Mouse (Mus musculus): ENCODE measurements around the gene Jade2. TPM values are rescaled to one million over a fixed set of nuclear protein-coding genes. Genes with fewer than 3 reads are reported as not detected.

Jade2 gene
- total and polyA plus RNA-seq, 2 experiments = 3.7 to 4.1 TPM

- Histone ChIP-seq H3K36me3 (ENCODE audit: control insufficient read depth, insufficient read depth, low read length) (peaks cover 14% of the 10 kb centered on the region), H3K27me3 (ENCODE audit: control insufficient read depth, insufficient read depth, low read length) (no peaks in the 10 kb centered on the region), H3K4me1 (ENCODE audit: control insufficient read depth, insufficient read depth, low read length) (no peaks in the 10 kb centered on the region), H3K9ac (ENCODE audit: low read depth, low read length) (no peak overlapping the region), H3K4me3 (ENCODE audit: insufficient read depth, low read depth, low read length) (no peak overlapping the region), H3K27ac (replicated peaks; ENCODE audit: insufficient read depth, low read depth, low read length) (no peak overlapping the region), H3K79me2 (ENCODE audit: control insufficient read depth, insufficient read depth, low read length) (peaks cover 3% of the 10 kb centered on the region; the same call in 1 of the 2 replicates)
- DNase-seq (ENCODE audit: extremely low read depth, low read depth, low spot score) = no peak
- no peak for TF ChIP-seq CTCF (IDR thresholded peaks at IDR 0.05; ENCODE audit: low read depth, low read length)
- no peak for TF ChIP-seq POLR2A (IDR thresholded peaks at IDR 0.05; ENCODE audit: extremely low read depth, insufficient read depth, low read length)
These were observed 13.6 kb downstream of the Jade2 start for GRCm38 (mm10) chr11:51843898-51844297.

GRCm38 (mm10) chr11:51843168-51843567, 14.3 kb downstream of the Jade2 start:
- Histone ChIP-seq H3K4me3 (ENCODE audit: insufficient read depth, low read depth, low read length) (no peak overlapping the region), H3K36me3 (ENCODE audit: control insufficient read depth, insufficient read depth, low read length) (peaks cover 17% of the 10 kb centered on the region), H3K9ac (ENCODE audit: low read depth, low read length) (no peak overlapping the region), H3K27ac (replicated peaks; ENCODE audit: insufficient read depth, low read depth, low read length) (no peak overlapping the region), H3K27me3 (ENCODE audit: control insufficient read depth, insufficient read depth, low read length) (no peaks in the 10 kb centered on the region), H3K79me2 (ENCODE audit: control insufficient read depth, insufficient read depth, low read length) (no peaks in the 10 kb centered on the region; the same call in 1 of the 2 replicates), H3K4me1 (ENCODE audit: control insufficient read depth, insufficient read depth, low read length) (no peaks in the 10 kb centered on the region)
- TF ChIP-seq CTCF (IDR thresholded peaks at IDR 0.05; ENCODE audit: low read depth, low read length) (no peak), POLR2A (IDR thresholded peaks at IDR 0.05; ENCODE audit: extremely low read depth, insufficient read depth, low read length) (no peak)
- no peak for DNase-seq (ENCODE audit: extremely low read depth, low read depth, low spot score)
- WGBS = 95% methylated on average over 4 of the region's 4 CpGs

GRCm38 (mm10) chr11:51841149-51841548, 16.3 kb downstream of the Jade2 start:
- no peak for DNase-seq (ENCODE audit: extremely low read depth, low read depth, low spot score)
- TF ChIP-seq POLR2A (IDR thresholded peaks at IDR 0.05; ENCODE audit: extremely low read depth, insufficient read depth, low read length) = no peak
- TF ChIP-seq CTCF (IDR thresholded peaks at IDR 0.05; ENCODE audit: low read depth, low read length) = no peak
- Histone ChIP-seq H3K36me3 (ENCODE audit: control insufficient read depth, insufficient read depth, low read length) (peaks cover 12% of the 10 kb centered on the region), H3K79me2 (ENCODE audit: control insufficient read depth, insufficient read depth, low read length) (no peaks in the 10 kb centered on the region; the same call in 1 of the 2 replicates), H3K4me1 (ENCODE audit: control insufficient read depth, insufficient read depth, low read length) (no peaks in the 10 kb centered on the region), H3K9ac (ENCODE audit: low read depth, low read length) (no peak overlapping the region), H3K4me3 (ENCODE audit: insufficient read depth, low read depth, low read length) (no peak overlapping the region), H3K27me3 (ENCODE audit: control insufficient read depth, insufficient read depth, low read length) (no peaks in the 10 kb centered on the region), H3K27ac (replicated peaks; ENCODE audit: insufficient read depth, low read depth, low read length) (no peak overlapping the region)
- WGBS = 73% methylated on average over 9 of the region's 9 CpGs

GRCm38 (mm10) chr11:51840657-51841056, 16.8 kb downstream of the Jade2 start:
- TF ChIP-seq CTCF (IDR thresholded peaks at IDR 0.05; ENCODE audit: low read depth, low read length) (no peak), POLR2A (IDR thresholded peaks at IDR 0.05; ENCODE audit: extremely low read depth, insufficient read depth, low read length) (no peak)
- Histone ChIP-seq H3K4me3 (ENCODE audit: insufficient read depth, low read depth, low read length) (no peak overlapping the region), H3K36me3 (ENCODE audit: control insufficient read depth, insufficient read depth, low read length) (peaks cover 10% of the 10 kb centered on the region), H3K27me3 (ENCODE audit: control insufficient read depth, insufficient read depth, low read length) (no peaks in the 10 kb centered on the region), H3K9ac (ENCODE audit: low read depth, low read length) (no peak overlapping the region), H3K27ac (replicated peaks; ENCODE audit: insufficient read depth, low read depth, low read length) (no peak overlapping the region), H3K4me1 (ENCODE audit: control insufficient read depth, insufficient read depth, low read length) (no peaks in the 10 kb centered on the region), H3K79me2 (ENCODE audit: control insufficient read depth, insufficient read depth, low read length) (no peaks in the 10 kb centered on the region)
- whole genome bisulfite sequencing = 87% methylated on average over 9 of the region's 9 CpGs
- no peak for DNase-seq (ENCODE audit: extremely low read depth, low read depth, low spot score)

DNA sequence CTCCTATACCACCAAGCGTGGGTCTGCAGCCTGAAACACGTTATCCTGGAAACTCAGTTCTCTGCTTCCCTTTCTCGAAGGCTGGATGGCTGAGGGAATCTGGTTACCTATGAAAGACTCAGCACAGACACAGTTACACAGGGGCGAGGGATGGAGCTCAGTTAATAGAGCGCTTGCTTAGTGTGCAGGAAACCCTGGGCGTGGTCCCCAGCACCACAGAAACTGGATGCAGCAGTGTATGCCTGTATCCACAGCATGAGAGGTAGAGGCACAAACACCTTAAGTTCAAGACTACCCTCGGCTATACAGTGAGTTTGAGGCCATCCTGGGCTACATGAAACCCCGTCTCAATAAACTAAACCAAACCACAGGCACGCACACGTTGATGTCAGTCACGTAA, 17.5 kb downstream of the Jade2 start:
- Histone ChIP-seq H3K9ac (ENCODE audit: low read depth, low read length) (no peak overlapping the region), H3K36me3 (ENCODE audit: control insufficient read depth, insufficient read depth, low read length) (peaks cover 13% of the 10 kb centered on the region), H3K27me3 (ENCODE audit: control insufficient read depth, insufficient read depth, low read length) (no peaks in the 10 kb centered on the region), H3K27ac (replicated peaks; ENCODE audit: insufficient read depth, low read depth, low read length) (no peak overlapping the region), H3K4me3 (ENCODE audit: insufficient read depth, low read depth, low read length) (no peak overlapping the region), H3K4me1 (ENCODE audit: control insufficient read depth, insufficient read depth, low read length) (no peaks in the 10 kb centered on the region), H3K79me2 (ENCODE audit: control insufficient read depth, insufficient read depth, low read length) (no peaks in the 10 kb centered on the region)
- WGBS = 95% methylated on average over 11 of the region's 11 CpGs
- DNase-seq (ENCODE audit: extremely low read depth, low read depth, low spot score) = no peak
- TF ChIP-seq CTCF (IDR thresholded peaks at IDR 0.05; ENCODE audit: low read depth, low read length) (no peak), POLR2A (IDR thresholded peaks at IDR 0.05; ENCODE audit: extremely low read depth, insufficient read depth, low read length) (no peak)

GRCm38 (mm10) chr11:51839106-51839505, 18.3 kb downstream of the Jade2 start:
- no peak for TF ChIP-seq CTCF (IDR thresholded peaks at IDR 0.05; ENCODE audit: low read depth, low read length)
- no peak for TF ChIP-seq POLR2A (IDR thresholded peaks at IDR 0.05; ENCODE audit: extremely low read depth, insufficient read depth, low read length)
- Histone ChIP-seq H3K79me2 (ENCODE audit: control insufficient read depth, insufficient read depth, low read length) (no peaks in the 10 kb centered on the region), H3K36me3 (ENCODE audit: control insufficient read depth, insufficient read depth, low read length) (peaks cover 12% of the 10 kb centered on the region), H3K9ac (ENCODE audit: low read depth, low read length) (no peak overlapping the region), H3K27ac (replicated peaks; ENCODE audit: insufficient read depth, low read depth, low read length) (no peak overlapping the region), H3K27me3 (ENCODE audit: control insufficient read depth, insufficient read depth, low read length) (no peaks in the 10 kb centered on the region), H3K4me3 (ENCODE audit: insufficient read depth, low read depth, low read length) (no peak overlapping the region), H3K4me1 (ENCODE audit: control insufficient read depth, insufficient read depth, low read length) (no peaks in the 10 kb centered on the region; the same call in 1 of the 2 replicates)
- 87% methylated on average over 2 of the region's 2 CpGs for WGBS
- DNase-seq (ENCODE audit: extremely low read depth, low read depth, low spot score) = no peak
